Mouse (Mus musculus) induced T-regulatory cell, adult 2 months (primary cell): Measurements from ENCODE around the gene Foxn2.
"Not testable (repeated sequence)": the region's sequence is repeated elsewhere in the genome, so short reads cannot be mapped to it uniquely, and the experiment has no call there.

Experiments used
- DNase-seq: peaks from one replicate; pipeline ENCODE4 v3.0.0-alpha.2; 2012; ENCODE audit warnings: low read depth

Foxn2 gene

GRCm38 (mm10) chr17:88440285-88441000 is at the start of gene Foxn2:
TSS of gene Foxn2 (plus strand) at chr17:88440711.
- peak; percentile 98 for DNase-seq

- DNase-seq, result no peak
These were observed 43.0 kb upstream of the Foxn2 start for GRCm38 (mm10) chr17:88397501-88397900.

GRCm38 (mm10) chr17:88398090-88398489 is 42.4 kb upstream of the Foxn2 start:
- DNase-seq, result no peak

- DNase-seq, result no peak
These were observed 41.7 kb upstream of the Foxn2 start for GRCm38 (mm10) chr17:88398854-88399253.

- DNase-seq, result no peak
These were observed 40.4 kb upstream of the Foxn2 start for GRCm38 (mm10) chr17:88400122-88400521.

GRCm38 (mm10) chr17:88400702-88401475 is 39.6 kb upstream of the Foxn2 start:
- no peak for DNase-seq

- DNase-seq, result peak; percentile 84
These were observed 37.2 kb upstream of the Foxn2 start for GRCm38 (mm10) chr17:88403269-88403668.

- DNase-seq, result no peak
These were observed 36.0 kb upstream of the Foxn2 start for GRCm38 (mm10) chr17:88404471-88404870.

- DNase-seq, result peak; percentile 49
These were observed 35.4 kb upstream of the Foxn2 start for GRCm38 (mm10) chr17:88405076-88405475.

GRCm38 (mm10) chr17:88409706-88410105 is 30.8 kb upstream of the Foxn2 start:
- DNase-seq, result no peak

GRCm38 (mm10) chr17:88413155-88413836 is 27.2 kb upstream of the Foxn2 start:
- no peak for DNase-seq

- DNase-seq, result no peak
These were observed 20.1 kb upstream of the Foxn2 start for GRCm38 (mm10) chr17:88420426-88420825.

- no peak for DNase-seq
These were observed 19.3 kb upstream of the Foxn2 start for GRCm38 (mm10) chr17:88421246-88421645.

GRCm38 (mm10) chr17:88430719-88431118 is 9.8 kb upstream of the Foxn2 start:
- no peak for DNase-seq

- DNase-seq, result no peak
These were observed 9.0 kb upstream of the Foxn2 start for GRCm38 (mm10) chr17:88431486-88431885.

GRCm38 (mm10) chr17:88431987-88432386 is 8.5 kb upstream of the Foxn2 start:
- no peak for DNase-seq

- no peak for DNase-seq
These were observed 5.2 kb upstream of the Foxn2 start for GRCm38 (mm10) chr17:88435322-88435721.

- DNase-seq, result no peak
These were observed 4.2 kb upstream of the Foxn2 start for GRCm38 (mm10) chr17:88436284-88436683.

- DNase-seq, result not testable (repeated sequence)
These were observed 3.8 kb upstream of the Foxn2 start for GRCm38 (mm10) chr17:88436749-88437148.

GRCm38 (mm10) chr17:88437391-88437790 is 3.1 kb upstream of the Foxn2 start:
- DNase-seq, result no peak

- peak; percentile 39 for DNase-seq
These were observed 918 bp upstream of the Foxn2 start for GRCm38 (mm10) chr17:88439536-88440050.

- peak; percentile 62 for DNase-seq
These were observed 505 bp downstream of the Foxn2 start for GRCm38 (mm10) chr17:88441001-88441431.
